Mouse (Mus musculus) ES-E14 (cell line): ENCODE data around the gene Sel1l3. TPM values are rescaled to one million over a fixed set of nuclear protein-coding genes. Genes with fewer than 3 reads are reported as not detected.

Source experiments
- DNase-seq: peaks from one replicate; pipeline ENCODE4 v3.0.0-alpha.2; 2013; ENCODE audit warnings: low read depth, low spot score
- H3K27ac ChIP-seq: 2 replicates; pipeline ENCODE4 v1.5.1; 2012; ENCODE audit warnings: low read depth, mild to moderate bottlenecking, low read length, moderate library complexity, mixed read lengths; ENCODE audit not compliant: poor library complexity, insufficient read depth, severe bottlenecking
- H3K36me3 ChIP-seq: 2 replicates; pipeline ENCODE4 v1.6.1; 2012; ENCODE audit warnings: mild to moderate bottlenecking, low read length, moderate library complexity, mixed read lengths; ENCODE audit not compliant: control insufficient read depth, poor library complexity, insufficient read depth, severe bottlenecking
- H3K4me1 ChIP-seq, 2 experiments: fragments of 150-350 bp in 1 of 2; sonication (generic) in 1 of 2; 2 replicates each; pipeline ENCODE4 v1.6.1; 2012; ENCODE audit warnings: low read length in 2 of 2, mild to moderate bottlenecking in 1 of 2, mixed read lengths in 1 of 2; ENCODE audit not compliant: control insufficient read depth in 2 of 2, insufficient read depth in 2 of 2, poor library complexity in 1 of 2
- H3K4me3 ChIP-seq, 2 experiments: fragments of 150-350 bp in 1 of 2; sonication (generic) in 1 of 2; 2 replicates each; pipeline ENCODE4 v1.5.1; 2012; ENCODE audit warnings: low read length in 2 of 2, low read depth in 1 of 2, mild to moderate bottlenecking in 1 of 2, mixed read lengths in 1 of 2; ENCODE audit not compliant: insufficient read depth in 1 of 2, poor library complexity in 1 of 2, severe bottlenecking in 1 of 2
- H3K9ac ChIP-seq: 2 replicates; pipeline ENCODE4 v1.6.1; 2012; ENCODE audit warnings: low read depth, mild to moderate bottlenecking, low read length, mixed read lengths; ENCODE audit not compliant: poor library complexity, insufficient read depth, severe bottlenecking
- H3K9me3 ChIP-seq: fragments of 150-350 bp; sonication (generic); 2 replicates; pipeline ENCODE4 v1.6.1; 2012; ENCODE audit warnings: low read depth, mild to moderate bottlenecking, low read length; ENCODE audit not compliant: control insufficient read depth, insufficient read depth
- CHD2 ChIP-seq: IDR thresholded peaks from 2 replicates; pipeline ENCODE4 v1.6.1; 2014; ENCODE audit warnings: mild to moderate bottlenecking, low read depth, low read length, inconsistent platforms
- HCFC1 ChIP-seq: IDR thresholded peaks from 2 replicates; pipeline ENCODE4 v1.6.1; 2012; ENCODE audit warnings: low read length, inconsistent platforms, borderline replicate concordance; ENCODE audit not compliant: insufficient read depth
- MAFK ChIP-seq: IDR thresholded peaks from 2 replicates; pipeline ENCODE4 v1.6.1; 2014; ENCODE audit warnings: mild to moderate bottlenecking, low read depth, low read length, inconsistent platforms; ENCODE audit not compliant: insufficient read depth
- ZC3H11A ChIP-seq: IDR thresholded peaks from 2 replicates; pipeline ENCODE4 v1.6.1; 2012; ENCODE audit warnings: low read depth, mild to moderate bottlenecking, inconsistent platforms, low read length, borderline replicate concordance
- ZNF384 ChIP-seq: IDR thresholded peaks from 2 replicates; pipeline ENCODE4 v1.6.1; 2012; ENCODE audit warnings: low read depth, low read length, inconsistent platforms
- in situ Hi-C, 2 experiments: fragments of 600-800 bp; cut with MboI; formaldehyde crosslinking; loops; one replicate each; pipeline ENCODE4 v1.15.1; 2025; ENCODE audit warnings: low sequenced_read_pairs in 2 of 2, inconsistent platforms in 1 of 2; ENCODE audit not compliant: unreplicated experiment in 2 of 2
- total RNA-seq: library from RNA; depleted of rRNA; stranded (reverse); fragments of 300-350 nt; gene quantifications from 2 replicates; pipeline ENCODE4 v1.2.3, GENCODE M21; 2012

The Sel1l3 gene
- total RNA-seq, 1 experiment, result 1.3 TPM

- Histone ChIP-seq H3K9me3 (no peaks in the 10 kb centered on the region), H3K9ac (no peak overlapping the region), H3K4me3 (no peak overlapping the region), H3K4me1 (no peaks in the 10 kb centered on the region), H3K27ac (no peak overlapping the region), H3K36me3 (no peaks in the 10 kb centered on the region)
- TF ChIP-seq MAFK (no peak), ZC3H11A (no peak), CHD2 (no peak), ZNF384 (no peak)
- in situ Hi-C loops, result no loop called here
- no peak for DNase-seq
These were observed 52.1 kb downstream of the Sel1l3 start for GRCm38 (mm10) chr5:53161506-53162186.

GRCm38 (mm10) chr5:53160207-53160606 lies 53.5 kb downstream of the Sel1l3 start:
- H3K9ac ChIP-seq, result no peak overlapping the region
- no peak overlapping the region for H3K4me3 ChIP-seq
- no peak overlapping the region for H3K27ac ChIP-seq
- H3K4me1 ChIP-seq, result no peaks in the 10 kb centered on the region
- in situ Hi-C loops, result no loop called here
- H3K36me3 ChIP-seq, result no peaks in the 10 kb centered on the region
- TF ChIP-seq MAFK (no peak), CHD2 (no peak), ZC3H11A (no peak), HCFC1 (no peak)
- H3K9me3 ChIP-seq, result no peaks in the 10 kb centered on the region
- DNase-seq, result no peak

- no peak overlapping the region for H3K4me3 ChIP-seq
- no peaks in the 10 kb centered on the region for H3K36me3 ChIP-seq
- no peak for DNase-seq
- H3K9me3 ChIP-seq, result no peaks in the 10 kb centered on the region
- H3K9ac ChIP-seq, result no peak overlapping the region
- TF ChIP-seq CHD2 (no peak), HCFC1 (no peak), ZNF384 (no peak), ZC3H11A (no peak), MAFK (no peak)
- H3K27ac ChIP-seq, result no peak overlapping the region
- in situ Hi-C loops, result no loop called here
- no peaks in the 10 kb centered on the region for H3K4me1 ChIP-seq
These were observed 54.1 kb downstream of the Sel1l3 start for GRCm38 (mm10) chr5:53159631-53160030.

- no peaks in the 10 kb centered on the region for H3K9me3 ChIP-seq
- H3K4me3 ChIP-seq, result no peak overlapping the region
- no peak overlapping the region for H3K27ac ChIP-seq
- no peak for DNase-seq
- no peak for TF ChIP-seq CHD2
- no peak for TF ChIP-seq HCFC1
- TF ChIP-seq MAFK, result no peak
- TF ChIP-seq ZC3H11A, result no peak
- no peak for TF ChIP-seq ZNF384
- in situ Hi-C loops, result no loop called here
- no peaks in the 10 kb centered on the region for H3K36me3 ChIP-seq
- no peak overlapping the region for H3K9ac ChIP-seq
- H3K4me1 ChIP-seq, result no peaks in the 10 kb centered on the region
These were observed 54.6 kb downstream of the Sel1l3 start for GRCm38 (mm10) chr5:53159166-53159565.

GRCm38 (mm10) chr5:53155985-53156679 lies 57.6 kb downstream of the Sel1l3 start:
- Histone ChIP-seq H3K4me3 (no peak overlapping the region), H3K36me3 (no peaks in the 10 kb centered on the region), H3K9me3 (no peaks in the 10 kb centered on the region), H3K4me1 (no peaks in the 10 kb centered on the region), H3K9ac (no peak overlapping the region), H3K27ac (no peak overlapping the region)
- in situ Hi-C loops, result no loop called here
- TF ChIP-seq ZNF384 (no peak), HCFC1 (no peak), MAFK (no peak), ZC3H11A (no peak), CHD2 (no peak)
- DNase-seq, result no peak
